Mouse (Mus musculus) adrenal gland, adult 8-10 months (tissue): ENCODE measurements around the gene Jmjd8. TPM values are rescaled to one million over a fixed set of nuclear protein-coding genes. Genes with fewer than 3 reads are reported as not detected.
A peak's percentile ranks its signal among the peaks of the same experiment; 100 is the strongest.
"Not testable (repeated sequence)": the region's sequence is repeated elsewhere in the genome, so short reads cannot be mapped to it uniquely, and the experiment has no call there.

Experiments used
- DNase-seq: peaks from one replicate; pipeline ENCODE4 v3.0.0; 2022
- total RNA-seq, 4 experiments: library from RNA; stranded (reverse); gene quantifications; 2 replicates each; pipeline ENCODE4 v1.2.4; 2022

The Jmjd8 gene
- total RNA-seq: 100 to 1,000 TPM; 104 to 137 (median 119) TPM

DNA sequence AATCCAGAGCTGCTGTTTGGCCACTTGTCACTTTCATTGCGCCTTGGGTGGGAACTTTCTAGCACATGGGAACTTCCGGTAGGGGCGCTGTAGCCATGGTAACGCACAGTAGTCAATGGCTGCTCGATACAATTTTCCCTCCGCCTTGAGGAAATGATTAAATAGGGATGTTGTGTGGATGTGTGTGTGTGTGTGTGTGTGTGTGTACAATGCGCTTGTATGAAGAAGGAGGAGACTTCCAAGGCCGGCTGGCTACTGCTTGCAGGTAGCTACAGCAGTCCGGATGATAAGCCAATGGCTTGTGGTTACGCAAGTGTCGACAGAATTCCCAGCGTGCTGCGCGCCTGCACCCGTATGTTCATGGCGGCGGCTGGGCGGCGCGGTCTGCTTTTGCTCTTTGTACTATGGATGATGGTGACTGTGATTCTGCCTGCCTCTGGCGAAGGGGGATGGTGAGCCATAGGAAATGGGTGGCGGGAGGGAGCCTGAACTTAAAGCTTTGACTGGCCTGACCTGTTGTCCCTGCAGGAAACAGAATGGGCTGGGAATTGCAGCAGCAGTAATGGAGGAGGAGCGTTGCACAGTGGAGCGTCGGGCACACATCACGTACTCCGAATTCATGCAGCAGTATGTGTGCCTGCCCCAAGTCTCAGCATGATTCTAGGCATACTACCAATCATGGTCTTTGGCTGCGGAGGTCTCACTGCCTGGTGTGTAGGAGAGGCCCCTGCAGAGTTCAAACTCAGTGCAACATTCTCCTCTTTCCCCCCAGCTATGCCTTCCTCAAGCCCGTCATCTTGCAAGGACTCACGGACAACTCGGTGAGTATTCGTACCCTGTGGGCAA, at the start of gene Jmjd8:
TSS of gene Jmjd8 (plus strand) at position 156 of the 846 bp plus-strand sequence.
- DNase-seq: peak; percentile 72

DNA sequence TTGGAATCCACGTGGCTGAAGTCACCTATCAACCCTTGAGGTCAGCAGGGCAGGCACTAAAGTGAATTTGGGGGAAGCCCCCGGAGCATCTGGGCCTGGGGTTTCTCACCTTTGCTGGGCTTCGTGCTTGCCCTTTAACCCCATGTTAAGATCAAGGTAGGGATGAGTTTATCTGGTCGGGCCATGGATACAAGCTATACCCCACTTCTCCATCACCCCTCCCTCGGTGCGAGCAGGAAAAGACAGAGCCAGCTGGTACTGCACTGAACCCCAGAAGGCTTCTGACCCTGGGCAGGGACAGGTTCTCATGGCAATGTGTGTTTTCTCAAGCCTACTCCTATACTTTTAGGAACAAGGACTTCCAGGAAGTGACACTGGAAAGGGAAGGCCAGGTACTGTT, 47.3 kb upstream of the Jmjd8 start:
- no peak for DNase-seq

DNA sequence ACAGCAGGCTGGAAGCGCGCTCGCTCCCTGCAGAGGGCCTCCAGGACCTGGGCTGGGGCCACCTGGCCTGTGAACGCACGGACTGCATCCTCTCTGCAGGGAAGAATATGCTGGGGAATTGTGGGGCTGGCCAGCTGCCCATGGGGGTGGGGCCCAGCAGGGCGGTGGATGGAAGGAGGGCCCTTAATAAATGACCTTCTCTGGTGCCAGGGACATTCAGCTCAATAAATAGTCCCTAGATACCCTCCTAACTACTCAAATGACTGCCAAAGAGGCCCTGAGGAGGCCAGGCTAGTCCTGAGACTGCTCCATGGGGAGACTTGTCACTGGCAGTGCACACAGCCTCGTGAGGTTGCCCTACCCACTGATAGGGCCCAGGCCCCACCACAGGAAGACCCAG, 45.6 kb upstream of the Jmjd8 start:
- no peak for DNase-seq

DNA sequence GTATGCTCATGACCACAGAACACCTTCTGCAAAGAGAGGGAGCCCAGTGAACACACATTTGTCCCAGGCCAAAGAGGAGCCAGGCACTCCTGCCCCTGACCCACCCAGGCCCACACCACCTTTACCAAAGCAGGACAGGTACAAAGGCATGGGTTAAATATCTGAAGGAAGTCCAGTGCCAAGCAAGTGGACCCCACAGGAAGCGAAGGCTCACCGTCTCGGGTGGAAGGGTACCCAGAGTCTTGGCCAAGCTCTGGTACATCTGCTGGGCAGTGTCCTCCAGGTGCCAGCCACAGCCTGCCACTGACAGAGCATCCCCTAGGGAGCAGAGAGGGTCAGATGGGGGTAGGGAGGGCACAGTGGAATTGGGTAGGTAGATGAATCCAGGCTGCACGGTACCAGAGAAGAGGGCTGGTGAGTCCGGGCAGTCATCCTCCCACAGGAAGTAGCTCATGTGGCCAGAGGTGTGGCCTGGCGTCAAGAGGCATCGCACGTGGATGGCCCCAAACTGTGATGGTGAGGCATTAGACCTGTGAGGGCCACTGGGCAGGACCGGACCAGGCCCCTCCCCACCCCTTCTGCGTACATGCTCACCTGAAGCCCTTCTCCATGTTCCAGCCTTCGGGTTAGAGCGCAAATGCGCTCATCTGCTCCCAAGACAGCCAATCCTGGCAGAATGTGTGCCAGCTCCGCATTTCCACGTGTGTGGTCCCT, 44.6 kb upstream of the Jmjd8 start:
- DNase-seq: no peak

DNA sequence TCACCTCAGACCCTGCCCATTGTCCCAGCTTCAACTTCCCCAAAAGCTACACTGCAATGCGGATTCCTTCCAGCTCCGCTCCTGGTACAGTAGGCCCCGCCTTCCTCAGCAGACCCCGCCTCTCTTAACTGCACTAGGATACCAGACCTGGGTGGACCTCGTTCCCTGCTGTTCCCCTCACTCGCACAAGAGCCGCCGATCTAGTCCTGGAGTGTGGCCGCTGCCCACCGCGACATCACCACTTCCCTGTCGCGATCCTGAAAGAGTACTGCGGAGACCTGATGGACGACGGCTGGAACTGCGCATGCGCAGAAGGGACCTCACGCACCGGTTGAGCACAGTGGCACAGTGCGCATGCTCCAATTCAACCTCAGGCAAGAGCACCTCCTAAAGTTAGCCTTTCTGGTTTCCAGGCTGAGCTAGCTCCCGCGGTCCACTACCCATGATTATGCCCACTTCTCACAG, 43.4 kb upstream of the Jmjd8 start, which contains the start of gene Haghl:
TSS of gene Haghl (minus strand) at position 393 of the 465 bp plus-strand sequence.
- peak; percentile 92 for DNase-seq

DNA sequence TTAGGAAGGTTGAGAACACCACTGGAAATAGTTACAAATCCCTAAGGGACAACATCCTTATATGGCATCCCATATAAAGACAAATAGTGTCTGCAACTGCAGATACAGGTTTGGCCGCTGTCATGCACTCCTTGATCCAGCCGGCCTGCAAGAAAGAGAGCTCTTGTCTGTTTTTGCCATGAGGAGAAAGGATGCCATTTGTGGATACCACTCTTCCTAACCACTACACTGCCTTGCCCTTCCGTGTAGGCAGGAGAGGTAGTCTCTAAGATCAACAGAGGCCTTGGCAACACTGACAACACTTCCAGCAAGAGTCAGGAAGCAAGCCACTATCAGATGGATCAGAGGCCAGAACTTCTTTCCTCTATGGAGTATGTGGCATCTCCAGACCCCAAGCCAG, 42.4 kb upstream of the Jmjd8 start, which contains the start of gene Ccdc78:
TSS of gene Ccdc78 (plus strand) at position 301 of the 400 bp plus-strand sequence.
- DNase-seq: no peak

DNA sequence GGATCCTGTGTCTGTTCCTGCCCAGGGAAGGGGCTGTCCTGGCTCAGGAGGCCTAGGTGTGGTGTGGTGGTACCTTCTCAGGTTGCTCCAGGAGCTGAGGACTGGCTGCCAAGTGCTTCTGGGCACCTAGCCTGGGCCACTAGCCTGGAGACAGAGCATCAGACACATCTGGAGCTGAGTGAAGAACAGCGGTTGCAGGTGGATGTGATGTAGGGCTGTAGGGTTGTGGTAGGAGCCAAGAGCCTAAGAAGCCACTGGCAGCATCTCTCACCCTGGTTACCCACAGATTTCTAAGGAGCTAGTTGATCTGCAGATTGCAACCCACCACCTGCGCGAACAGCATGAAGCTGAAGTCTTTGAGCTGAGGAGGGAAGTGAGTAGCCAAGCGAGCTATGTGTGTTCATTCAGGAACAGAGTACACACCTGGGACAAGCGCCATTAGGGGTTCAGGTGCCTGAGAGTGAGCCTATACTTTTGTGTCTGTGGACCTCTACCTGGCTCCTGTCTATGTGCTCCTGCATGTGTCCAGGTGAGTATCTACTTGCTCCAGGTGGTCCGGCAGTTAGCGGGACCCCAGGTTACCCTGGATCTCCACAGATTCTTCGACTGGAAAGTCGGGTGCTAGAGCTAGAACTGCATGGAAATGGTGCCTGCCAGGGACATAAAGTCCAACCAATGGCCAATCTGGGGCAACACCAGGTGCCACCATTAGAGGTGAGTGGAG, 41.7 kb upstream of the Jmjd8 start:
- DNase-seq: no peak

DNA sequence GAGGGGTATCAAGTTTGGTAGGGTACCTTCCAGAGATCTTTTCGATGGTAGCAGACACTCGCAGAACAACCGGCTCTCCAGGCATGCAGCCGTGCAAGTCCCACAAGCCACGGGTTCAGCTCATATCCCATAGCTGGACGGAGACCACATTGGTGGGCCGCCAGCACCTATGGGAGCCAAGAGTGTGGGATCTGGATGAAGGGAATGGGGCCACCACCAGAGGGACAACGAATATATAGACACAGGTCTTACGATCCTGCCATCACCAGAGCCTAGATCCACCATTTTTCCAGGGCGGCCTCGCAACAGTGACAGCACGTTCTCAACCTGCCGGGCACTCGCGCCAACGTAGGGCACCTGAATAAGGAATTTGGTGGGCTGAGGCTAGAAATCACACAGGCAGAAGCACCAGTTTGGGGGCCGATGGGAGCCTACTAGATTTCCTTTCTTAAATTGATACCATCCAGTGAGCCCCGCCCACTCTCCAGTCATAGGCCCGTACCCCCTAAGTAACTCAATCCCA, 37.3 kb upstream of the Jmjd8 start:
- no peak for DNase-seq

DNA sequence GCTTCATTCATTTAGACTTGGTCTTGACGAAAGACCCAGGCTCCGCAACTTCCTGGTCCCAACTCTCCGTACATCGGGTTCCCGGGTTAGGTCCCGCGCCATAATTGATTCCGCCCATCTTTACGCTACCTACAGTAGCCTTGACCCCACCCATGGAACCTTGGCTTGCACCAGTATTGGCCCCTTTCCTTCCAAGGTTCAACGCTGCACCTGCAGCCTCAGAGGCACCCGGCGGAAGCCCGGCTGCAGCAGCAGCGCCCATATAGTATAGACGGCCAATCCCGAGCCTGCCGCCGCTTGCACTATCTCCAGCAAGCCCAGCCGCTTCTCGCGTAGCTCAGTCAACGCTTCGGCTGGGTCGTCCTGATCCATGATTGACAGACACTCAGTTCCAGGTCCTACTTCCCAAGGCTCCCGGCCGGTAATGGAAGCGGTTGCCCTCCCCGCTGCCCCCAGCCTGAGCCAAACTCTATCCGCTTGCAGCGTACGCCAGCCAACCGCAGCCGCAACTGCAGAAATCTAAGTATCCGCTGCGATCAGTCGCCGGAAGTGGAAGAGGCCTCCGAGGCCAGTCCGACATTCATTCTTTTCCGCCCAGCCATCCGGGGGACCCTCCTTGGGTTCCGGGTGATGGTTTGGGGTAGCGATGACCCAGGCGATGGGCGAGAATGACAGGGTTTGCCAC, 36.7 kb upstream of the Jmjd8 start:
- no peak for DNase-seq

DNA sequence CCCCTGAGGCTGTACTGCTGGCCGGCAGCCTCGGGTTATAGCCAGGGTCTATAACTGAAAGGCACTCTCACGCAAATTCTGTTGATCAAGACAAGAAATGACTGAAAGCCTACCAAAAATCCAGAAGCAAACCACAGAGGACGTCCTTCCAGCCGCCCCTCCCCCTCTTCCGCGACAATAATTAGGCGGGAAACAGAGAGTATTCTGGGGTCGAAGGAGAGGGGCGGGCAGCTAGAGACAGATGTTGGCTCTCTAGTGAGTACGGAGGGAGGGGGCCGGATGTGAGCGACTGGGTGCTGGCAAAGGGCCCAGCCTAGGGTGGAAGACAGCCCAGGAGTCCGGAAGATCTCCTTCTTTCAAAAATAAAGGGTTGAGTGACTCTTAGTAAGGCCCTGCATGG, 36.1 kb upstream of the Jmjd8 start, which contains the start of gene Fam173a:
TSS of gene Fam173a (minus strand) at position 287 of the 400 bp plus-strand sequence.
- DNase-seq: no peak

DNA sequence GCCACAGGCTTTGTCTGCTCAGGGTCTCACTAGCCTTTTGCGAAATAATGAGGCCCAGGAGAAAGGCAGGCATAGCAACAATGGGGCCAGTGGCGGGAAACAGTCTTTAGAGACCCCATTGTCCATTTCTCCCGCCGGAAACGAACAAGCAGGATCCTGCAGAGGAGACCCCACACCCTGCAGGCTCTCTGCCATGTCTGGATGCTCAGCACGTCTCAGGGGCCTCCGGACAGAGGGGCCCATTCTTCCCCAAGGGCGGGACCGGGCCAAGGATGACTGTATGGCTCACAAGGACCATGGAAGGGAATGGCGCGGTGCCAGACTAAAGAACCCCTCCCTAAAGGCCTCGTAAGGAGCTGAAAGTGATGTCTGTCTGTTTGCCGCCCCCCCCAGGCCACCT, 34.5 kb upstream of the Jmjd8 start:
- DNase-seq: no peak

DNA sequence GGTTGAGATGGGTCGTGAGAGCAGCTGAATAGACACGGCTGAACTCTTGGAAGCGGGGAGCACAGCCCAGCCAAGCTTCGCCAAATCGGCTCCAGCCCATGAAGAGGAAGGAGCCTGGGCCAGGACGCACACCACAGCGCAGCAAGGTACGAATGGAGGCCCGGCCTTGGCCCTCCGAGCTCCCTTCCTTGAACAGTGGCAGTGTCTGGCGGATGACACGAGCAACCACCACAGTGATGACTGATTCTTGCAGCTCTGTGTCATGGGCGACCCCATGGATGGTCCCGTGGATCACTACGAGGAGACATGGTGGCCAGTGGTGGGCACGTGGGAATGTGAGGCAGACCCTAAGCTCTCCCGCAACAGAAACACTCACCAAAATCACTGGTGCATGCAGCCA, 33.7 kb upstream of the Jmjd8 start:
- no peak for DNase-seq

DNA sequence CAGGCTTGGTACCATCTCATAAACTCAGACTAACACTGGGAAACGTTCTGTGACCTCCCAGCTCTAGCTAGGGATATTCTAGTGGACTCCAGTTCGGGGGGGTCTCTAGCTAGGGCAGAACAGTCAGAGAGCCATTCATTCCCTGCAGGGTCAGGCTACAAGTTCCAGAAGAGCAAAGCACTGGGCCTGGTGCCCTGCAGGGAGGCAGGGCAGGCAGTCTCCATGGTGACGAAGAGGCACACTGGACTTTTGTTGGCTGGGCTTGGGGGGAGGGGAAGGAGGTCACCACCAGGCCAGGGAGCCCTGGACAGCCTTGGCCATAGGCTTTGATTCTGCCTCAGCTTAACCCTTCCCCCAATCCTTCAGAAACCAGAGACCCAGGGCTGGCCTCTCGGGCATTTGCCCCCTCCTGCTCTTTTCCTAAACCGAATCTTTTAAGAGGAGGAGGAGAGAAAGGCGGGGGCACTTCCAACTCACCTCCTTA, 33.0 kb upstream of the Jmjd8 start, which contains the start of gene AC134908.4:
TSS of gene AC134908.4 (minus strand) at position 51 of the 484 bp plus-strand sequence.
- DNase-seq: no peak

DNA sequence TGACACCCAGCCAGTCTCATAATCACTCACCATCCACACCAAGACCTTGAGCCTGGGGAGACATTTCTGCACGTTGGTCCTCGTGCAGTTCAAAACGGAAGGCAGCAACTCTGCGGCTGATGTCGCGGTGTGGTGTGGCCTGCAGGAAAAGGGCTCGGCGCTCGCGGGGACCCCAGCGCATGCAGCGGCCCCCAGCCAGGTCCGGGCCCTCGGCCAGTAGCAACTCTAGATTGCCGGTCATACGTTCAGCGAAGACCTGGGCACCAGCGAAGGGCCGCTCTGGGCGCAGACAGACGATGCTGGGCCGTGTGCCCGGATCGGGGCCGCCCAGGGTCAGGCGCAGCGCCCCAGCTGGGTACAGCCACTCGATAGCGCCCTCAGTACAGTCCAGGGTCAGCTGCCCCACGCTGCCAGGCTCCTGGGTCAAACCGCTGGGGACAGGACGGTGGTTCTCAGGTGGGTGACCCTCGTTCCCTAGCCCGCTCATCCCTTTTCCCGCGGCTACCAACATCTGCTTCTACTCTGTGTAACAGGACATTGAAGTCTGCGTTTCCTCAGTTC, 32.4 kb upstream of the Jmjd8 start:
- DNase-seq: no peak

DNA sequence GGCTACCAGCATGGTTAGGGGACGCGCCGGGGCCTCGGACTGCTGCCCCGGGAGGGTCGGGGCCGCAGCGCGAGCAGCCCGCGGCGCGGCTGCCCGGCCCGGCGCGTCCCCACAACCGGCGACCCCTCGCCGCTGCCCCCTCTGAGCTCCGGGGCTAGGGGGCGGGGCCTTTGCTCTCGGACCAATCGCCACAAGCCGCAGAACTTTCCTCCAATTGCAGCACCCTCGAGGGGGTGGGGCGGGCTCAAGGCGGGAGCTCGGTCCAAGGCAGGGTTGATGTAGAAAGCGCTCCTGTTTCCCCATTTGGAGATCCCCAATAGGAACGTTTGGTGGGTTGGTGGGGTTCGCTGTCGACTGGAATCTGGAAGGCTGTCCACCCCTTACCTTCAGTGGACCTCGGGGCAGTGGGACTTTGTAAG, 31.7 kb upstream of the Jmjd8 start, which contains the start of gene Metrn:
TSS of gene Metrn (minus strand) at position 186 of the 419 bp plus-strand sequence.
- DNase-seq: peak; percentile 82

DNA sequence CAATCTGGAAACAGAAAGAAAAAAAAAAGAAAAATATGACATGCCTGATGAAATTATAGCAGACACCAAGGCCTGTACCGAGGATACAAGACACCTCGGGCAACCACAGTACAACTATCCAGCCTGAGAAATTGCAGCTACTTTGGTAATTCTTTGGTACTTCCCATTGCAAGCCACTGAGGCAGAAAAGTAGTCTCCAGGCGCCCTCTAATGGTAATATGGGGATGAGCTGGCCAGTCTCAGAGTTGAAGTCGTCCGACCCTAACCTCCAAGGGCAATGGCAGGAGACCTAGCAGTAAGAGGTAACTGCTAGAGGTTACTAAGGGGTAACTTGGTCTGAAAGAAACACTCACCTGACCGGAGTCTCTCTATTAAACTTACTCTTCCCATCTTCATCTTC, 27.6 kb upstream of the Jmjd8 start:
- DNase-seq: no peak

DNA sequence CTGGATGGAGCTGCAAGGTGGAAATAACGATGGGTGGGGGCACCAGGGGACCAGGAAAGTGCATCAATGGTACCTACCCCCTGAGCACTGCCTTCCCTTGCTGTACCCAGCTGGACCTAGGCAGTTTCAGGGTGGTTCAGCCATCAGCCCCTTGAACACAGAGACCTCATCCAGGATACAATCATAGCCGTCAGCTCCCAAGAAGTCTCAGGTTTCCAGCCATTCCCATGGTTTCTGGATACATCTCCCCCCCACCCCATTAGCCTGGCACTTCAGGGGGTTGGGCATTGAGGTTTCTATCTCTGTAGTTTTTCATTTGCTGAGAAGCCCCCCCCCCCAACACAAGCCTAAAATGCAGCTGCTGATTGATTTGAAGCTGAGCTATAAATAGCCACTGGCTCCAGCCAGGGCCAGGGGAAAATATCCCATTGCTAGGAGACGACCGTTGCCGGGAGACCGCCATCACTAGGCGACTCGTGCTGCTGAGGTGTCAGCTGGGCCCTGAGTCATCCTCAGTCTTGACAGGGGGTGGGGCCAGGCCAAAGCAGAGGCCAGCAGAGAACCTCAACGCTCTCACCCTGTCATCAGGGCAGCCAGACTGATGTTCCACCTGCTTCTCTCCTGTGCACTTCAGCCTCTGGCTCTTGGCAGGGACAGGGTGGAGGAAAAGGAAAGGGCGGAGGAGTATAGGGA, 25.7 kb upstream of the Jmjd8 start:
- DNase-seq: peak; percentile 85

DNA sequence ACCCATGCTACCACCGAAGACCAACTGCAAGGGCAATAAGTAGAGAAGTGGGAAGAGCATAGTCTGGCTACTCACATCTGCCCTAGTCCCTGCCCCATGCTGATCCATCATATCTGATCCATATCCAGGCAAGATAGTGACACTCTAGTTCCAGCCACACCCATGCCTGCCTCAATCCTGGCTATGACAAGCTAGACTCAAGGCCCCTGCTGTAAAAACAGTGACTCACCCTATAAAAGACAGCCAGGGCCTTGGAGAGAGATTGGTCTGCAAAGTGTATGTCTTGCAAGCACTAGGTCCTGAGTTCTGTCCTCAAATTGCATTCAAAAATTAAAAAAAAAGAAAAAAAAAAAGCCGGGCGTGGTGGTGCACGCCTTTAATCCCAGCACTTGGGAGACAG, 22.2 kb upstream of the Jmjd8 start:
- DNase-seq: no peak

DNA sequence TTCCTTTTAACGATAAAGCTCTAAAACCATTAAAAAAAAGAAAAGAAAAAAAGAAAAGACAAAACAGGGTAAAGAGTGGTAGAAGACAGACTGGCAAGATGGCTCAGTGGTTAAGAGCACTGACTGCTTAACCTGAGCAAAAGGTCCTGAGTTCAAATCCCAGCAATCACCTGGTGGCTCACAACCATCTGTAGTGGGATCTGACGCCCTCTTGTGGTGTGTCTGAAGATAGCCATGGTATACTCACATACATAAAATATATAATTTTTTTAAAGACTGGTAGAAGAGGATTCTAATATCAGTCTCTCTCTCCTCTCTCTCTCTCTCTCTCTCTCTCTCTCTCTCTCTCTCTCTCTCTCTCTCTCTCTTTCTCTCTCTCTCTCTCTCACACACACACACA, 21.2 kb upstream of the Jmjd8 start:
- DNase-seq: not testable (repeated sequence)

DNA sequence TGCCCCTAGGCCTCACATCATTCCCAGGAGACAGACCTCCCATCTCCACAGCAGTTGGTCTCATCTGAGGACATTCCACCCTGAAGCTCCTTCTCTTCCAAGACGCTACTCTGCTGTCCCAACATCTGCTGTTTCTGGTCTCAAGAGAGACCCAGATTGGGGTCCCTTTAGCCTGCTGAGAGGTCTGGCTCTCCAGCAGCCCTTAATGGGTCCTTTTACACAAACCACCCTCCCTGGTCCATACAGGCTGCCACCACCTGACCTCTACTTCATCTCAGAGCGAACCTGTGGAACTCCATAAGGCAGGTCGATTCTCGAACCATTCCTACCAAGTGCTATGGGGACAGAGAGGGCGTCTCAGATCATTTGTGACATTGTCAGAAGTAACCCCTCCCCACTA, 20.6 kb upstream of the Jmjd8 start:
- DNase-seq: no peak
